Mouse (Mus musculus) thymus, postnatal 4 days (tissue): ENCODE measurements around the gene Impdh1.
"Not testable (repeated sequence)": the region's sequence is repeated elsewhere in the genome, so short reads cannot be mapped to it uniquely, and the experiment has no call there.

Source experiments
- DNase-seq: peaks from one replicate; pipeline ENCODE4 v3.0.0; 2021

Impdh1 gene

DNA sequence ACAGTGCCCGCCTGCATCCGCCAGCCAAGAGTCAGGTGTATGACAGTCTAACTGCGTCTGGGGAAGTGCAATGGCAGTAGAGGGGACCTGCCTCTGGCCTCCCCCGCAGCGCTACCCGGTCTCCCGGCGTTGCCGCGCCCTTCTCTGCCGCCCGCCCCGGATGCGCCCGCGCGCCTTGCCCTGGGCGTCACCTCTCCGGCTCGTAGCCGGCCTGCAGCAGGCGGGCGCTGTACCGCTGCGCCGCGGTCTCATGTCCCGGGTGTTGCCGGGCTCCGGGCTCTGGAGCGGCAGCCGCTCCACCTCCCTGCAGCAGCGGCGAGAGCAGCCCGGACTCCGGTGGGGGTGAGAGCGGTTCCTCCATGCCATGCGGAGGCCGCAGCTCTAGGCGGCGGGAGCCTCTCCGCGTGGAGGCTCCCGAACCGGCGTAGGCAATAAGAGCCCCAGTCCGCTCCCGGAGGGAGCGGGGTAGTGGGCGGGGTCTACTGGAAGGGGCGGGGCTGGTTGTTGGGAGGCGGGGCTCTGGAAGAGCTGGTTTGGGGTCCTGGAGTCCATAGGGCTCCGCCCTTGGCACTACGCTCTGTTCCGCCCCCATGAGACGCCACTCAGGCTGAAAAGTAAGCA lies at the start of gene Impdh1:
Gene Impdh1 (minus strand): TSS at position 484 of the 621 bp plus-strand sequence.
- DNase-seq: peak; percentile 95

DNA sequence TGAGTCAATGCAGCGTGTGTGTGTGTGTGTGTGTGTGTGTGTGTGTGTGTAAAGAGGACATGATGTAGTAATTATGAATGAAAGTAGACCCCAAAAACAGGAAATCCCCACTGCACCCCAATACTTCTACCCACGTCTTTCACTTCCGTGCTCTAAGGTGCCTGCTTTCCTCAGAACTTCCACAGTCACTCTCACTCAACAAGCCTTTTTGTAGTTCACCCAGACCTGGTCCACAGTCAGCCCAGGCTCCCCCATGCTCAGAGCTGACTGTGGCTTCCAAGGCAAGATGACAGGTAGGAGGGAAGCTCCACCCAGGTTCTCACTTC lies 48.3 kb upstream of the Impdh1 start:
- DNase-seq: no peak

- DNase-seq: no peak
Observed at GRCm38 (mm10) chr6:29263650-29264455, 47.7 kb upstream of the Impdh1 start.

DNA sequence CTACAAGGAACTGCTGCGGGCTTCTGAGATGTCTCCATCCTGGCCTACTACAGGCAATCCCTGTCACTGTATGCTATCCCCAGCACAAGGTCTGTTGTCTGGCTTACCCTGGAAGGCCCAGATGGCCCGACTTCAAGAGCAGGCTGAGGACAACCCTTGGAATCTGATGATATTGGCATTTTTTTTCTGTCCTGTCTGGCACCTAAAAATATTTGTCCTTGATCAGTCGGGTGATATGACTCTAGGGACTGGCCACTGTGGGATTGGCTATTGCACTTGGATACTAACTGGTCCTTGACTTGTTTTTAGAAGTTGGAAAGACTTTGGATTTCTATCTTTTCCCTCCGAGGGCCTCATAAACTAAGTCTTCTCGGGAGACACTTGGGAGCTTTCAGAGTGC lies 45.7 kb upstream of the Impdh1 start:
- DNase-seq: no peak

- DNase-seq: peak; percentile 33
Observed at GRCm38 (mm10) chr6:29259418-29259817, 43.3 kb upstream of the Impdh1 start.

DNA sequence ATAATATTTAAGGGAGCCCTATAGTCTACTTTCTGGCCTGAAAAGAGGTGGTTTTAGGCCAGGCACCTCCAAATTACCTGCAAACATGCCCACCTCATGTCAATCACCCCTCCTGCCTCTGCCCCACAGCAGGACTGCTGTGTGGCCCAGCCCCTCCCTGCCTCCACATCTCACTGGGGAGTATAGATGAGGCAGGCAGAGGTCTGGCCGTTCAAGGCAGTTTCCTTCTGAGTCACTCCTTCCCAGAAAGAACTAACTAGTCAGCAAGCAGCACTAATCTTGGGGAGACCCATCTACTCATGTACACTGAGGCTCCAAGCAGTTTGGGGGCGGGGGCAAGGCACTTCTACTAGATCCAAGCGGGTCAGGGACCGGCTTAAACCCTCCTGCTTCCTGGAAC lies 30.9 kb upstream of the Impdh1 start:
- no peak for DNase-seq

- DNase-seq: no peak
Observed at GRCm38 (mm10) chr6:29246585-29246984, 30.4 kb upstream of the Impdh1 start.

DNA sequence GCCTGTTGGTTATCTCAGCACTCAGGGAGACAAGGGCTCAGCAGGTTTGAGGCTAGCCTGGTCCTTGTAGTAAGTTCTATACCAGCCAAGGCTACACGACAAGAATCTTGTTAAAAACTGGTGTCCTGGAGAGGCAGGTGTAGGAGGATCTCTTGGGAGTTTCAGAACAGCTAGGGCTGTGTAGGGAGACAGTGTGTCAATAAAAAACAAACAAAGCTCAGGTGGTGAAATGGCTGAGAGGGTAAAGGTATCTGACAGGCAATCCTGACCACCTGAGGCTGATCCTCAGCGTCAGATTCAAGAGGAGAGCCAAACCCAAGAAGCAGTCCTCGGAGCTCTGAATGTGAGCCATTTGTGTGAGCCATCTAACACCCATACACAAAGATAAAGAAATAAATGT lies 30.0 kb upstream of the Impdh1 start:
- no peak for DNase-seq

- DNase-seq: no peak
Observed at GRCm38 (mm10) chr6:29245272-29246120, 29.3 kb upstream of the Impdh1 start.

GRCm38 (mm10) chr6:29242265-29242664 lies 26.1 kb upstream of the Impdh1 start:
- DNase-seq: no peak

GRCm38 (mm10) chr6:29241697-29242096 lies 25.5 kb upstream of the Impdh1 start:
- DNase-seq: no peak

GRCm38 (mm10) chr6:29240806-29241205 lies 24.6 kb upstream of the Impdh1 start:
- peak; percentile 83 for DNase-seq

DNA sequence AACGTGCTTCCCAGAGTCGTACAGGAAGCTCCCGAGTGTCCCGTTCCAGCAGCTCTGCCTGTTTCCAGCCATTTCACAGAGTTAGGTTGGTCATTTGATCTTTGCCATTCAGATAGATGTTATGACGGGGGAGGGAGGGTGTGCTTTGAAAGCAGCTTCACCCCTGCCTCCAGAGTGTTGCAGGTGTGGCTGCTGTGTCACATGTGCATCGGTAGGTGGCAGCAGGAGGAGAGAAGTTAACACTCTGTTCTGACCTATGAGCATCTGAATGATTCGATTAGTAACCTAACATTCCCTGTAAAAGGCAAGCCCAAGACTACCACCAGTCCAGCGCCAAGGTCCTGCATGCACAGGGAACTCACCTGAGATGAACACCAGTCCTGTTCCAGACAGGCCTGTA lies 18.1 kb upstream of the Impdh1 start:
- peak; percentile 78 for DNase-seq

- DNase-seq: peak; percentile 66
Observed at GRCm38 (mm10) chr6:29233710-29234109, 17.5 kb upstream of the Impdh1 start.

- peak; percentile 78 for DNase-seq
Observed at GRCm38 (mm10) chr6:29232321-29232720, 16.2 kb upstream of the Impdh1 start.

- DNase-seq: peak; percentile 69
Observed at GRCm38 (mm10) chr6:29231799-29232198, 15.6 kb upstream of the Impdh1 start.

DNA sequence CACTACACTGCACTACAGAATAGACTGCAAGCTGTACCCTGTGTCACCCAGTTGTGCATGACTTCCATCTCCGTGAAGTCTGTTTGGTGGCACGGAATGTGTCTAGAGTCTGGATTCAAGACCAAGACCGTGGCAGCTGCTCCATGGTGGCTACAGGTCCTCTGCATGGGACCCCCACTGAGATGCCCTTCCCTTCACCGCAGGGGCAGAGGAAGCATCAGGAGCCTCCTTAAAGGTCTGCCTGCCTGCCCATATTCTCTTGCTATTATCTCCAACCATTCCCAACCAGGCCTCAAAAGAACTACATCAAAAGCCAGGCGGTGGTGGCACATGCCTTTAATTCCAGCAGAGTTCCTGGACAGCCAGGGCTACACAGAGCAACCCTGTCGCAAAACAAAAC lies 14.2 kb upstream of the Impdh1 start:
- no peak for DNase-seq

GRCm38 (mm10) chr6:29229265-29229913 lies 13.2 kb upstream of the Impdh1 start:
- DNase-seq: peak; percentile 32

DNA sequence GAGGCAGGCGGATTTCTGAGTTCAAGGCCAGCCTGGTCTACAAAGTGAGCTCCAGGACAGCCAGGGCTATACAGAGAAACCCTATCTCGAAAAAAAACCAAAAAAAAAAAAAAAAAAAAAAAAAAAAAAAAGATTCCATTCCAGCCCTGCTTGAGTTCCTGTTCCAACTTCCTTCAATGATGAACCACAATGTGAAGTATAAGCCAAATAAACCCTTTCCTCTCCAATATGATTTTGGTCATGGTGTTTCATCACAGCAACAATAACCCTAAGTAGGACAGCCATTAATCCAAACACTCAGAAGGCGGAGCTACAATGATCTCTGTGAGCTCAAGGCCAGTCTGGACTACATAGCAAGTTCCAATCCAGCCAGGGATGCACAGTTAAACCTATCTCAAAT lies 1.6 kb upstream of the Impdh1 start:
- DNase-seq: not testable (repeated sequence)

DNA sequence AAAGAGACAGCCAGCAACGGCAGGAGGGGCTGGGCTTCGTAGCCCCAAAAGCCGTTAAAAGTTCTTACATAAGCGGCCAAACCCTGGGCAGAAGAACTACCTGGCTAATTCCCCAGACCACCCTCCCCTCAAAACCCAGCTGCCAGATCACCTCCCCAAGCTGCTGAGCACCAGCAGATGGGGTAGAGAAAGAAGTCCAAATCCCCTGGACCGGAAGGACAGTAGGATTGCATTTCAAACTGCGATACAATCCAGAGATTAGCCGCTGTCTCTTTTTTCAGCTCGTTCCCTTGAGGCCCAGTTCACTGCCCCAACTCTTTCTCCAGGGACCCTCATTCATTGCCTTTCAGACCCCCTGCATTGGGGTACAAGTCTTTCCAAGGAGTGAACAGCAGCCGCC lies 983 bp downstream of the Impdh1 start:
- no peak for DNase-seq

DNA sequence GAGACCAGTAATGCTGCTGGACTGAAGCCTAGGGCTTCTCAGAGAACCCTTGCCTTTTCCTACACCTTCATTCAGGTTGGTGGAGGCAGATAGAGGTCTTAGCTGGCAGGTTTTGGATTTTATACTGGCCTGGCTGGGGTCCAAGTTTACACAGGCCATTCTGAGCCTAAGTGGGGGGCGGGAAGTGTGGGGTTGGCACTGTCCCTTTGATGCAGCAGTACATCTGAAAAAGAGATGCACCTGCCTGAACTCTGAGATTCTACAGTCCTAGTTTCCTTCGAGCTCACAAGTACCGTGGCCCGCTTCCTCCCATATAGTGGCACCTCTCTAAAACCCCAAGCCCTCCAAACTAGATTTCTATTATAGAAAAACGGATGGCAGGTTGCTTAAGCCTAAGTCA lies 1.4 kb downstream of the Impdh1 start:
- DNase-seq: peak; percentile 64

DNA sequence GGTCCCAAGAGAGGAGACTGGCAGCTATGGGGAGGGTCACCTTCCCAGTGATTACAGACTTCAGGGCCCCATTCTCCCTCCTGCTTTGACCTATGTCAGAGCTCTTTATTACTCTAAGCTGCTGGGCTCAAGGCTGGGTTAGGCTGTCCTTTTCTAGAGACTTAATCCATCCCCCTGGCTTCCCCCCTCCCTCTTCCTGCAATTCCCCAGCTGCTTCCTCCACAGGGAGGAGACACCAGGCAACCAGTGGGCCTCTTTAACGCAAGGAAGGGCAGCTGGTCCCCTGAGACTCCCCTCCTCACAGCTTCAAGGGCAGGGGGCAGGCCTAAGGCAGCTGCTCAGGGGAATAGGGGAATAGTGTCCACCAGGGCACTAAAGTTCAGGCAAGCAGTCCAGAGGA lies 1.9 kb downstream of the Impdh1 start:
- DNase-seq: peak; percentile 37

DNA sequence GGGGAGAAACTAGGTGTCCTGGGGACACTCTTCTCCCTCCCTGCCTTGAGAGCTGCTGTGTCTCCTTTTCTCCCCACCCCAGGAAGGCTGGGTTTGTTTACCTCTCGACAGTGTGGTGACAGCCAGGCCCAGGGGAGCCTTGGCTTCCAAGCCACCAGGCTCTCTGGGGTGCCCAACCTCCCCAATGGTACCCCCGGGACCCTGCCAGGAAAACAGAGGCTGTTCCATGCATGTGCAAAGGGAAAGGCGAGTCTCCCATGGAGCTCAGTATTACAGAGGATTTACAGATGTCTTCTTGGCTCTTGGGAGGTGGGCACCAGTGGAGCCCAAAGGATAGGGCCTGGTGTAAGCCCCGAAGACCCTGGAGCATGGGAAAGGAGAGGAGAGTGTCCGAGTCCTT lies 2.7 kb downstream of the Impdh1 start:
- peak; percentile 42 for DNase-seq
